Mouse (Mus musculus): Measurements from ENCODE around the gene Lrig2. TPM values are rescaled to one million over a fixed set of nuclear protein-coding genes. Genes with fewer than 3 reads are reported as not detected.

Lrig2 gene
- total RNA-seq (2021): 10 to 100 TPM; 25.6 to 30.8 TPM

DNA sequence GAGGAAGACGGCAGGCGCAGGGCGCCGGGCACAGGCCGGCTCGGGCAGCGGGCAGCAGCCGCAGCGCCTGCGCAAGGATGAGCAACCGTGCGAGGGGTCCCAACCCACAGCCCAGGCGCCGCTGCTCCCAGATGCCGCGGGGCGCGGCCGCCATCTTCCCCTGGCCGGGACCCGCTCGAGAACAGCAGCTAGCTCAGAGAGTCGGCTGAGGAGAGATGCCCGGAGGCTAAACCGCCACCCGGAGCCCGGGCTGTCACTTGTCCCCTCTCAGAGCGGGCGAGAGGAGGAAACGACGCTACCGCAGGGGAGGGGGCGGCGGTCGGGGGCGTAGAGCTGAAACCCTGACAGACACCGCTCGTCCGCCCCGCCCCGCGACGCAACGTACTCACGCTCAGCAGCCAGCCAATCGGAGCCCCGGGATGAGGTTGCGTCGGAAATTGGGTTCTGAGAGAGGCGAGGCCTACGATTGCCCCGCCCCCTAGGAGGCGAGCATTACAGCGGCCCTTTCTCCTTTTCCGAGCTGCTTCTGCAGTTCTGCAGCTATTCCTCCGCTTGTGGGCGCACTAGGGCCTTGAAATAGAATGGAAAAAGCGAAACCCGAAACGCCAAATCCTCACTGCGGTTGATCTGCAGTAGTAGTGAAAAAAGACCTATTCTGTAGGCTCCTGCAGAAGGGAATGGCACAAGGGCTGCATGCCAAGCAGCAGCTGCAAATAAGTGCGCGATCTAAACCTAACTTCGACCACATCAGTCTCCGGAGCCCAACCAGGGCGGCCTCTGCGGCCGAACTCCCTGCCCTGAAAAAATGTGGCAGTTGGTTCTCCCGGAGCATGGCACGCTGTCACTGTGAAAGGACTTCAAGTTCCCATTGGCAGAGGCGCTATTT lies at the start of gene Lrig2:
TSS of gene Lrig2 (minus strand) at position 381 of the 886 bp plus-strand sequence.
- DNase-seq (ENCODE audit: low spot score in 2 of 2): peak; percentile 99
- intact Hi-C loops (cut with DNase I): loop anchor here (2.0 kb wide), 2 partner anchors 127 to 163 kb away; partner anchors contain the start of gene Slc16a1

DNA sequence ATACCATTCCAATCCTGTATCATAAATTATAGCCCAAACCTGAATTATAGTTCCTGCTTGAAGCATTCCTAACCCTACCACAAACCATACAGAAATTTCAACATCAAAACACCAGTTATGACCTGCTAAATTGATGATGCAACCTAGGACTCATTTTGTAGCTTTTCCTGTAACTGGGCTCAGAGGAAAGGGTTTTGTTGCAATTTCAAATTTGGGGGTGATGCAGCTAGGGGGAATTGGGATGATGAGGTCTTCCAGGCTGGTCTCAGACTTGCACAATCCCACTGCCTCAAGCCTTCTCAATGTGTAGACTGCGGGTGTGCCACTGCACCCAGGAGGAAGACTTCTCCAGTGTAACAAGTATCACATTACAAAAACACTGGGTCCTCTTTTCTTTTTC lies 44.9 kb upstream of the Lrig2 start:
- intact Hi-C loops (cut with DNase I): no loop called here
- no peak for DNase-seq (ENCODE audit: low spot score in 2 of 2)

- DNase-seq (ENCODE audit: low spot score in 2 of 2): no peak
- intact Hi-C loops (cut with DNase I): no loop called here
These were observed 38.9 kb upstream of the Lrig2 start for GRCm38 (mm10) chr3:104550594-104550993.

DNA sequence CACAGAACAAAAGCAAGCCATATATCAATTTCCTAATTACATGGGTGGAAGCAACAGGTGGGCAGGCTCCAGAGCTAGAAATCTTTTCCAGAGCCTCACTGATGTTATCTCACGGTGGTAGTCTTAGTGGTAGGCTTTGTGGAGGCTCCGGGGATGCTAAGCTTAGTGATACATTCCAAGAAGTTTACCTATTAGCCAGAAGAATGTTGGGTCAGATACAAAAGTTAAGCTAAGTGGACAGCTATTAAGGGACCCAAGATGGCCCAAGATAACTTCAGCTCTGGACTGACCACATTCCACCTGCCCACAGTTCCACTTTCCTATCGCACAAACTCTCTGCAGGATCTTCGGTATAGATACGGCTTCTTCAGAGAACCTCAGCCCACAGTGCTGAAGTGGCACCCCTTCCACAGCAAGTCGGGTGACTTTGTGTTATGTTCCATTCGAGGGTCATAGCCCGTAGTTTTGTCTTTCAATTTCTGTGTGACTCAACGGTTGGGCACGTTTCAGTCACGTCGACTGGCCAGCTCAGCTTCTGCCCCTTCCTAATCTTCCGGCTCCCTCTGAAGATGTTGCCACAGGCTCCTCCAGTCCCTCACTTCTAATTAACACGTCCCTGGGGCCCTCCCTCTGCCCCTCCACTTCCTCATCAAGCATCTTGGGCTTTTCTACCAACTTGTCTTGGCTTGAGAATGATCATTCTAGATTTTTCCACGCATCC lies 36.8 kb upstream of the Lrig2 start:
- no peak for DNase-seq (ENCODE audit: low spot score in 2 of 2)
- intact Hi-C loops (cut with DNase I): no loop called here

GRCm38 (mm10) chr3:104543825-104544224 lies 32.1 kb upstream of the Lrig2 start:
- DNase-seq (ENCODE audit: low spot score in 2 of 2): no peak
- intact Hi-C loops (cut with DNase I): no loop called here

GRCm38 (mm10) chr3:104542065-104542429 lies 30.3 kb upstream of the Lrig2 start:
- intact Hi-C loops (cut with DNase I): no loop called here
- no peak for DNase-seq (ENCODE audit: low spot score in 2 of 2)

DNA sequence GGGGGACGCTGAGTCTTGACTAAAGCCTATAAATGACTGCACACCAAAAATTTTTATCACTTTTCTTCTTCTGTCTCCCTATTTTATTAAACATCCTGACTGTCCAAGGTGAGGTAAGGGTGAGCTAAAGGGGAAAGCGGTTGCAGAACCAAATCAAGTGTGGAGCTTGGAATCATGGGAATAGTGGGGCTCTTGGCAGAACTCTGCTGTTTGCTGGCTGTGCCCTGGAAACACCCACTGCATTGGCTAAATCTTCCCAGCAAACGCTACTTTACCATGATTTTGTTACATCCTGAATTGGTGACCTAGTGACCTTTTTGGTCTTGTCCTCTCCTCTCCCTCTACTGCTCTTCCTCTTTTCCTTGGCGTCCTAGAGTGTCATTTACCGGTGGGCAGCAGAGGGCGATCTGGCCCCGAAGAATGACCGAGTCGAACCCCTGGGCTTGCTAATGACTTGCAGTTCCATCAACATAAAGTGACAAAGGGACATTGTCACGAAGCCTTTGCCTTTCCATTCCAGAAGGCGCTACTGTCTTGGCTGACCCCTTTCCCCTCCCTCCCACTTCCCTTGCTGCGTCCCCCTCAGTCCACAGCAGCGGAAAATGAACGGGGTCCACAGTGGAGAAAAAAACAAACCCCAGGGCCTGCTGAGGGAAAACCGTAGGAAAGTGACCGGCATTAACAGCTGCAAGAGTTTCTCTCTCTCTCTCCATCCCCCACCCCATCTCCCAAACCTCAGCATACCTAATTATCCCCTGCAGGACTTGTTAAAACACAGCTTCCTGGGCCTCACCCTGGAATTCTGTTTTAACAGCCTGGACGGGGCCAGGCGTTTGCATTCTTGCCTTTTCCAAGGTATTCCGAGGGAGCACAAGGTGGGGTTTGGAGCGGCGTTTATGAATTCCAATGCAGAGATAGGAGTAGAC lies 29.7 kb upstream of the Lrig2 start:
- intact Hi-C loops (cut with DNase I): loop anchor here (2.0 kb wide), 1 partner anchor 133 kb away; no protein-coding TSS in a partner anchor
- peak; percentile 61 to 67 for DNase-seq (ENCODE audit: low spot score in 2 of 2)

GRCm38 (mm10) chr3:104540480-104541138 lies 28.9 kb upstream of the Lrig2 start:
- no peak for DNase-seq (ENCODE audit: low spot score in 2 of 2)
- intact Hi-C loops (cut with DNase I): loop anchor here (2.0 kb wide), 1 partner anchor 134 kb away; no protein-coding TSS in a partner anchor

DNA sequence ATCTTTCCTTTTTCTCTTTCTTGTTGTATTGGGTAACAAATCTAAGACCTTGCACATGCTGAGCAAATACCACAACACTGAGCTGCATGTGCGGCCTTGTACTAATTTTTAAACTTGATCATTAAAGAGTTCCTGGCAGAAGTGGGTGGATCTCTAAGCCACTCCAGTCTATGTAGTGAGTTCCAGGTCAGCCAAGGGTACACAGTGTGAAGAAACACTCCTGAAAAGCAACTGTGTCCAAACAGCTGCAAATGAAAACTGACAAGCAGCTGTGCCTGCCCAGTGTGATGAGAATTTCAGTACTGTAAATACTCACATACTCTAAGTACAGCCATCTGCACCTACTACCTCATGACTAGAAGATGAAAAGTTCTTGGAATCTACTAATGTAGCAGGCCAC lies 21.5 kb upstream of the Lrig2 start:
- intact Hi-C loops (cut with DNase I): no loop called here
- no peak for DNase-seq (ENCODE audit: low spot score in 2 of 2)

DNA sequence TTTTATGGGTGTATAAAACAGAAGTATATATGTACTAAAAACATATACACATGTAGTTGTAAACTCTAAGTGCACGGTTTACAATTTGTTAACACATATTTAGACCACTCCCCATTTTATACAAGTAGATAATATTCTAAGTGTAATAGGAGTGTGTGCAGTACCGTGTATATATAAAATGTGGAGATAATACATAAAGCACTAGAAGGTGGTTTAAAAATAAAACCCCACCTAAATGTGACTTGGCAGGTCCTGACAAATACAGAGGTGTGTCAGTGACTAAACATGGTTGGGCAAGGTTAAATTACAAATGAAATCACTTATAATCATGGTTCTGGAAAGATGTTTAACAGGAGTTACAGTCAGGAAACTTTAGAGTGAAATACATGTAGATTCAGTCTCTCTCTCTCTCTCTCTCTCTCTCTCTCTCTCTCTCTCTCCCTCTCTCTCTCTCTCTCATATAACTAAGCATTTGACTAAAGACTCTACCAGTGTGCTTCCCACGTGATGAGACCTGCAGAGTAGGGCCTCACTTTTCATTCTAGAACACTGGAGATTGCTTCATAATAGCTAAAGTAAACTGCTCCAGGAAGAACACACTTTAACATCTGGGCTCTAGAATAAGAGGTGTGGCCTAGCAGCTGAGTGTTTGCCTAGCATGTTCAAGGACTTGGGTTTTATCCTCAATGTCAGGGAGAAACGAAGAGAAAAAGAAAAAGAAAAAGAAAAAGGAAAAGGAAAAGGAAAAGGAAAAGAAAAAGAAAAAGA lies 14.6 kb upstream of the Lrig2 start:
- intact Hi-C loops (cut with DNase I): no loop called here
- no peak for DNase-seq (ENCODE audit: low spot score in 2 of 2)

- DNase-seq (ENCODE audit: low spot score in 2 of 2): no peak
- intact Hi-C loops (cut with DNase I): no loop called here
These were observed 13.8 kb upstream of the Lrig2 start for GRCm38 (mm10) chr3:104525516-104525915.

DNA sequence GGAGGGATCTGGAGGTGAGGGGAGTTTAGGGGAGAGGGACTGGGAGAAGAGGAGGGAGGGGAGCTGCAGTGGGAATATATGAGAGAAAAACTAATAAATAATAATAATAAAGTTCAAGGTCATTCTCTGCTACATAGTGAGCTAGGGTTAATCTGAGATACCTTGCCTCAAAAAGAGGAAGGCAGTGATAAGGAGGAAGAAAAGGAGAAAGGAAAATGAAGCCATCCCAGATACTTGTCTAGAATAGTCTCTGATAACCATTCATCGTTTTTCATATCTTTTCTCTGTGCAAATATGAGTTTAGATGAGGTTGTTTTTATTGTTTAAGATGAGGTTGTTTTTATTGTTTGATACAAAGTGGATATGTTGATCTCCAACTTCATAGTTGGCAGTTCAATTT lies 13.3 kb upstream of the Lrig2 start:
- intact Hi-C loops (cut with DNase I): no loop called here
- no peak for DNase-seq (ENCODE audit: low spot score in 2 of 2)

DNA sequence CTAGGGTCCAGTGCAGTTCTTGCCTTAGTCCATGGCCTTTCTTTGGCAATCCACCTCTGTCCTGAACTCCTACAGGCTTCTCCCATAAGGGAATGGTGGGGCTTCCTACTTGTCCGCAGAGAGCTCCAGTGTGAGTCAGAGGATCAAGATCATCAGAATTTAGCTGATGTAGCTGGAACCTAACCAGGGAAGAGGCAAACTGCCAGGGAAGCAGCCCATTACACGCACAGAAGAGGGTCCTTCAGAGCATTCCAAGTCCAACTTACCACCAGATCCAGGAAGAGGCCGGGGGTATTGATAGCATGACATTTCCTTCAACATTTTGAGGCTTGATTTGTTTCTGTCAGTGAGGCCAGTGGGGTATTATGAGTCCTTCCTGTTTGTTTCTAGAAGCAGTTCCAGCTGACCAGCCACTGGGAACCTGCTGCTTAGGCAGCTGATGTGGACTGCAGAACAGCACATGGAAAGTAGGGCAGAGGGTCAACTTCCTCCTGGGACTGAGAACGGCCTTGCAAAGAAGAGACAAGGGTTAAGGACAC lies 11.7 kb upstream of the Lrig2 start:
- DNase-seq (ENCODE audit: low spot score in 2 of 2): no peak
- intact Hi-C loops (cut with DNase I): no loop called here

DNA sequence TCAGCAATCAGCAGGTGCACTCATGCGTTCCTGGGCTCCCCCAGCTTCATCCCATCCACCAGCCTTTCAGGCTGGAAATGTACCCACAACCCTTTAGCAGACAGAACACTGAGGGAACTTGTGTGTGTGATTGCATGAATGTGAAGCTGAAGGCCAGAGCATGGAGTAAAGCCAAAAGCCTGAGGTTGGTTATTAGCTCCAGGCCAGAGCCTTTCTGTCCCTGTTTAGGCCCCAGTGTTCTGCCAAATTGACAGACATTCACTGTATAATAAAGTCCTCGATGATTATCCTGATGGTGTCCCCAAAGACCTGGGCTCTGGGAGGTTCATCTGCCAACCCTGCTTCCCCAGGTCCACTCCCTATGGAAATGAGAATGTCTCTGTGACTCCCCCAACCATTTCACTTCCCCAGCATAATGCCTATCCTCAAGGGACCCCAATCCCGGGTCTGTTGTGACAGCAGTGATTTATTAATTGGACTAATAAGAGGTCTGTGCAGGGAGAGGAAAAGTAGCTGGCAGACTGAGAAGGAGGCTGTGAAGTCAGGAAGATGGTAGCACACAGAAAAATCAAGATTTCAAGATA lies 9.7 kb upstream of the Lrig2 start:
- intact Hi-C loops (cut with DNase I): no loop called here
- no peak for DNase-seq (ENCODE audit: low spot score in 2 of 2)

DNA sequence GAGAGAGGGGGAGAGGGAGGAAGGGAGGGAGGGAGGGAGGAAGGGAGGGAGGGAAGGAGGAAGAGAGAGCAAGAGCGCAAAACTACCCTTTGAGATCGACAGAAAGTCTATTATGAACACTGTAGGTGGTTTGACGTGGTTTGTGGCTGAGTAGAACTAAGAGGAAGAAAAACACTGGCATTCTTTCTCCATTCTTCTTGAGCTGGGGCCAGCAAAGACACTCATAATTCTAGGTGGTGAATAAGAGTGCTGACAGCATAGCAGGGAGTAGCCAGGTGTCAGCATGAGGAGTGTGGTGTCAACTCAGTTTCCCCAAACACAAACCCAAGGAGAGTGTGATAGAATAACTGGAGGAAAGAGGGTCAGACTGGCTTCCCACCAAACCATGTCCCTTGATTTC lies 8.8 kb upstream of the Lrig2 start:
- no peak for DNase-seq (ENCODE audit: low spot score in 2 of 2)
- intact Hi-C loops (cut with DNase I): no loop called here

- intact Hi-C loops (cut with DNase I): no loop called here
- no peak for DNase-seq (ENCODE audit: low spot score in 2 of 2)
These were observed 7.2 kb upstream of the Lrig2 start for GRCm38 (mm10) chr3:104518931-104519330.

- DNase-seq (ENCODE audit: low spot score in 2 of 2): no peak
- intact Hi-C loops (cut with DNase I): no loop called here
These were observed 6.7 kb upstream of the Lrig2 start for GRCm38 (mm10) chr3:104518411-104518810.

- intact Hi-C loops (cut with DNase I): no loop called here
- no peak for DNase-seq (ENCODE audit: low spot score in 2 of 2)
These were observed 5.4 kb upstream of the Lrig2 start for GRCm38 (mm10) chr3:104517161-104517560.
